21 mouse cellular contexts compared by ENCODE assay signal in genomic region chr12:73090672-73091335, GRCm38 (mm10). TPM values are rescaled to one million over a fixed set of nuclear protein-coding genes. Genes with fewer than 3 reads are reported as not detected.
DNase-seq lines count a peak whose midpoint lies in the region; ATAC-seq and TF ChIP-seq lines count a peak whose summit lies in the region.
"Had no signal": no experiment of that assay in that cellular context is flagged by ENCODE, and none has a peak within 500 bp of the region (broad histone marks: within the 10 kb centered on the region; RNA-seq: fewer than 3 reads in every experiment).

No protein-coding gene starts in this region.

- TF ChIP-seq CTCF in lung, postnatal 0 days (IDR thresholded peaks at IDR 0.05) = no peak
- TF ChIP-seq CTCF in thymus, adult 2 months (IDR thresholded peaks at IDR 0.05; ENCODE audit: borderline replicate concordance, control insufficient read depth, extremely low read depth, insufficient read depth, low read length, poor library complexity) = no peak

- 44% methylated on average over 7 of the region's 7 CpGs for WGBS in lung, postnatal 0 days
- 94% methylated on average over 7 of the region's 7 CpGs for WGBS in thymus, adult 2 months

- H3K4me3 ChIP-seq in lung, postnatal 0 days (ENCODE audit: low read depth, low read length) = no peak overlapping the region
- H3K4me3 ChIP-seq in thymus, adult 2 months (ENCODE audit: control insufficient read depth, insufficient read depth, low read length) = no peak overlapping the region
- H3K4me3 ChIP-seq: embryonic facial prominence, embryonic 13.5 days; heart, adult 2 months; heart, embryonic 15.5 days; hindbrain, embryonic 10.5 days; left cerebral cortex, adult 2 months; neural tube, embryonic 13.5 days had no signal

- no peak for TF ChIP-seq EP300 in lung, postnatal 0 days (IDR thresholded peaks at IDR 0.05)

- H3K4me1 ChIP-seq in lung, postnatal 0 days (ENCODE audit: insufficient read depth, low read depth, low read length) = no peaks in the 10 kb centered on the region
- H3K4me1 ChIP-seq in thymus, adult 2 months (replicated peaks; ENCODE audit: control insufficient read depth, insufficient read depth, low read length) = no peaks in the 10 kb centered on the region
- H3K4me1 ChIP-seq: embryonic facial prominence, embryonic 13.5 days; heart, embryonic 15.5 days; hindbrain, embryonic 10.5 days; neural tube, embryonic 13.5 days had no signal

- H3K27ac ChIP-seq in lung, postnatal 0 days (ENCODE audit: low read length) = no peak overlapping the region
- no peak overlapping the region for H3K27ac ChIP-seq in thymus, adult 2 months (ENCODE audit: control insufficient read depth, insufficient read depth, low read length)
- H3K27ac ChIP-seq: embryonic facial prominence, embryonic 13.5 days; heart, adult 2 months; heart, embryonic 15.5 days; hindbrain, embryonic 10.5 days; left cerebral cortex, adult 2 months; macrophage; neural tube, embryonic 13.5 days had no signal

- H3K27me3 ChIP-seq in lung, postnatal 0 days (replicated peaks; ENCODE audit: insufficient read depth, low read length) = no peaks in the 10 kb centered on the region
- no peaks in the 10 kb centered on the region for H3K27me3 ChIP-seq in thymus, adult 2 months (ENCODE audit: control insufficient read depth, insufficient read depth, low read length)
- H3K27me3 ChIP-seq: embryonic facial prominence, embryonic 13.5 days; heart, embryonic 15.5 days; neural tube, embryonic 13.5 days had no signal

- no peak overlapping the region for H3K4me2 ChIP-seq in lung, postnatal 0 days (replicated peaks; ENCODE audit: low read depth, low read length)
- H3K4me2 ChIP-seq: embryonic facial prominence, embryonic 13.5 days; heart, embryonic 15.5 days; midbrain, embryonic 11.5 days; neural tube, embryonic 13.5 days had no signal

- H3K9me3 ChIP-seq in lung, postnatal 0 days (ENCODE audit: low read length) = no peaks in the 10 kb centered on the region
- H3K9me3 ChIP-seq: embryonic facial prominence, embryonic 13.5 days; heart, embryonic 15.5 days; hindbrain, embryonic 10.5 days; neural tube, embryonic 13.5 days had no signal

- DNase-seq in kidney, adult 8-10 months = peak; percentile 35 to 57
- no peak for DNase-seq in kidney, postnatal 10 days
- peak; percentile 21 for DNase-seq in lung, postnatal 0 days (ENCODE audit: low spot score)
- no peak for DNase-seq in lung, postnatal 10 days
- DNase-seq in lung, postnatal 36 days = peak; percentile 20
- DNase-seq in adrenal gland, postnatal 14 days = no peak
- DNase-seq in thymus, adult 2 months = no peak
- DNase-seq: cerebellum, adult 9-11 months; forebrain, postnatal 0 days; heart, adult 2 months; right cerebral cortex, postnatal 14 days; thymus, postnatal 4 days had no signal

- no peak for TF ChIP-seq POLR2A in thymus, adult 2 months (IDR thresholded peaks at IDR 0.05; ENCODE audit: control insufficient read depth, extremely low read depth, insufficient read depth, low read length, poor library complexity)

- H3K36me3 ChIP-seq in lung, postnatal 0 days (ENCODE audit: insufficient read depth, low read length) = no peaks in the 10 kb centered on the region
- no peaks in the 10 kb centered on the region for H3K36me3 ChIP-seq in thymus, adult 2 months (ENCODE audit: control insufficient read depth, insufficient read depth, low read length)
- H3K36me3 ChIP-seq: embryonic facial prominence, embryonic 13.5 days; heart, embryonic 15.5 days; hindbrain, embryonic 10.5 days; neural tube, embryonic 13.5 days had no signal

- ATAC-seq in lung, postnatal 0 days = no peak
- ATAC-seq: forebrain, postnatal 0 days had no signal

- H3K9ac ChIP-seq in lung, postnatal 0 days (replicated peaks; ENCODE audit: low read depth) = no peak overlapping the region
- H3K9ac ChIP-seq: embryonic facial prominence, embryonic 13.5 days; forebrain, postnatal 0 days; heart, embryonic 15.5 days; neural tube, embryonic 13.5 days had no signal

RNA-seq across cellular contexts. Expression of gene Six4, which starts 22.5 kb away (rescaled TPM):
- polyA plus RNA-seq in lung, postnatal 0 days (2015; fragmentation: Nextera tagmentation; extraction: Ambion mirVana) = 0.88 and 1.2 TPM in 2 replicates
- total RNA-seq in adrenal gland, postnatal 14 days (2021) = 1.3 and 1.5 TPM in 2 replicates
- polyA plus RNA-seq in thymus, adult 2 months (2012; rRNA removed) = 1.1 and 1.4 TPM in 2 replicates
- total RNA-seq: monocyte, adult 5-6 weeks had no signal
- polyA plus RNA-seq: macrophage had no signal

RNA-seq across cellular contexts. Expression of gene Mnat1, which starts 32.7 kb away (rescaled TPM):
- 23.0 and 25.8 TPM in 2 replicates for polyA plus RNA-seq in lung, postnatal 0 days (2015; fragmentation: Nextera tagmentation; extraction: Ambion mirVana)
- 20.5 and 22.6 TPM in 2 replicates for total RNA-seq in adrenal gland, postnatal 14 days (2021)
- 6.4 and 8.7 TPM in 2 replicates for polyA plus RNA-seq in thymus, adult 2 months (2012; rRNA removed)

RNA-seq across cellular contexts. Expression of gene Six1, which starts 37.1 kb away (rescaled TPM):
- polyA plus RNA-seq in lung, postnatal 0 days (2015; fragmentation: Nextera tagmentation; extraction: Ambion mirVana) = 0.70 and 0.92 TPM in 2 replicates
- total RNA-seq in adrenal gland, postnatal 14 days (2021) = 4.3 and 5.2 TPM in 2 replicates
- polyA plus RNA-seq in thymus, adult 2 months (2012; rRNA removed) = 11.9 and 13.9 TPM in 2 replicates
- total RNA-seq: monocyte, adult 5-6 weeks had no signal
- polyA plus RNA-seq: macrophage; spleen, adult 2 months had no signal

Comparison
In these comparisons a context has a peak if more than half of its experiments do, and no peak if none do; other contexts are left out.
1. DNase-seq: peak in kidney, adult 8-10 months (2 of 2), lung, postnatal 0 days (single experiment) and lung, postnatal 36 days (single experiment); none in kidney, postnatal 10 days (single experiment), lung, postnatal 10 days (single experiment), adrenal gland, postnatal 14 days (single experiment) and thymus, adult 2 months (single experiment).